Mouse (Mus musculus) bone marrow, adult 2 months (tissue): ENCODE measurements around the gene Apbb1ip.

Experiments used
- CTCF ChIP-seq: fragments of 200-500 bp; IDR thresholded peaks from 2 replicates; pipeline ENCODE4 v1.5.1; 2011; ENCODE audit warnings: low read length, control low read depth; ENCODE audit not compliant: control insufficient read depth, insufficient read depth
- POLR2A ChIP-seq: fragments of 200-500 bp; IDR thresholded peaks from 2 replicates; pipeline ENCODE4 v1.6.1; 2011; ENCODE audit warnings: low read depth, mild to moderate bottlenecking, control low read depth, low read length, borderline replicate concordance; ENCODE audit not compliant: control insufficient read depth

DNA sequence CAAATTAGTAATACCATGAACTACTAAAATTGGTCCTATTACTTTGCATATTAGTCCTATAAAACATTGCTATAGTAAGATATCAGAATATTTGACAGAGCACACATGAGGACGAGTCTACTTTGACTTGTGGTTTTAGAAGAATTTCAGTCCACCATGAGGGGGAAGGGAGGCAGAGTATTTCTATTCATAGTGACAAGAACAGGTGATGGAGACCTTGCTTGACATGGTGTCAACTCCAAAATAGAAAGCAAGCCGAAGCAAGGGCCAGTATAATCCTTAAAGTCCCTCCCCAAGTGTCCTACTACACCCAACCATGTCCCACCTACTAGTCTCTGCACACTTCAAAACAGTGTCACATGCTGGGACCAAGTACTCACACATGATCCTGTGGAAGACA lies 37.8 kb upstream of the Apbb1ip start:
- TF ChIP-seq POLR2A: no peak
- TF ChIP-seq CTCF: no peak
